Mouse (Mus musculus): ENCODE results near the gene Mmp14.

Gene Mmp14

DNA sequence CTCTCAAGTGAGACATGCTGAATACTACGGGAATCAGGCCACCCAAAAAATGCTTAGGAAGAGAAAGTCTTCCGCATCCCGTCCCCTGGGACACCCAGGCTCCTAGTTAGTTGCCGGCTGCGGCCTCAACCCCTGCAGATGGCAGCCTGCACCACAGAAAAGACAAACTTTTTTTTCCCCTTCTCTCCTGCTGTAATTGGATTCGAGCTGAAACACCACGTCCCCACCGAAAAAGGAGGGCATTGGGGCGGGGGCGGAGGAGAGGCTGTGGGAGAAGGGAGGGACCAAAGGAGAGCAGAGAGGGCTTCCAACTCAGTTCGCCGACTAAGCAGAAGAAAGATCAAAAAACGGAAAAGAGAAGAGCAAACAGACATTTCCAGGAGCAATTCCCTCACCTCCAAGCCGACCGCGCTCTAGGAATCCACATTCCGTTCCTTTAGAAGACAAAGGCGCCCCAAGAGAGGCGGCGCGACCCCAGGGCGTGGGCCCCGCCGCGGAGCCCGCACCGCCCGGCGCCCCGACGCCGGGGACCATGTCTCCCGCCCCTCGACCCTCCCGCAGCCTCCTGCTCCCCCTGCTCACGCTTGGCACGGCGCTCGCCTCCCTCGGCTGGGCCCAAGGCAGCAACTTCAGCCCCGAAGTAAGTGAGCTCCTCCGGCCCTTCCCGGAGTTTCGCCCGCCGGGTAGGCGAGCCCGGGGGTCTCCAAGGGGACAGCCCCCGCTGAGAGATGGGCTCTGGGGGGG, at the start of gene Mmp14:
TSS of gene Mmp14 (plus strand) at position 279 of the 744 bp plus-strand sequence.
- in situ Hi-C loops (cut with MboI, MseI) = no loop called here

GRCm38 (mm10) chr14:54381816-54382215, 49.6 kb upstream of the Mmp14 start:
- in situ Hi-C loops (cut with MboI, MseI) = no loop called here

GRCm38 (mm10) chr14:54382641-54383040, 48.8 kb upstream of the Mmp14 start:
- in situ Hi-C loops (cut with MboI, MseI) = no loop called here

GRCm38 (mm10) chr14:54383355-54383771, 48.0 kb upstream of the Mmp14 start:
- in situ Hi-C loops (cut with MboI, MseI) = no loop called here

- in situ Hi-C loops (cut with MboI, MseI) = no loop called here
Measured at GRCm38 (mm10) chr14:54384396-54384795, 47.0 kb upstream of the Mmp14 start.

DNA sequence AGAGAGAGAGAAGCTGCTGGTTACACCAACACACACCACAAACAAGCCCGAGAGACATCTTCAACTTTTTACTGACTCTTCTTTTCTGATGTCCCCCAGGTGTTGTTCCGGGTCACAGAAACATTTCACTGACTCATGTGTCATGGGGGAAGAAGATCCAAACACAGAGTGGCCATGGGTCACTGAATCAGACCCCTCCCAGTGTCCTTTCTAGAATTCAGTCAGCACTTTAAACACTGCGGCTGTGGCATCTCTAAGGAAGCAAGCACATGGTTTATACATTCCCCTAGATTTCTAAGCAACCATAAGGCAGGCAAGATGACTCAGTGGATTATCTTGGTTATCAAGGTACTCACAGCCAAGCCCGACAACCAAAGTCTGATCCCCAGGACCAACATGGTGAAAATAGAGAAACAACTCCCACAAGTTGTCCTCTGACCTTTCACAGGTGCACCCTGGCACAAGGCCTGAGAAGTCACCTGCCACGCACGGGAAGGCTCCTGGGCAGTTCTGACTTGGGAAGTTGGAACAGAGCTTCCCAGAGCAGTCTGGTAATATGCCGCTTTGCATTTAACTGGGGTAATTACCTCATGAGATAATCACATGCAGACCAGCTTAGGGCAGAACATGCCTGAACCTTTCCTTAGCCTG, 45.3 kb upstream of the Mmp14 start:
- in situ Hi-C loops (cut with MboI, MseI) = no loop called here

DNA sequence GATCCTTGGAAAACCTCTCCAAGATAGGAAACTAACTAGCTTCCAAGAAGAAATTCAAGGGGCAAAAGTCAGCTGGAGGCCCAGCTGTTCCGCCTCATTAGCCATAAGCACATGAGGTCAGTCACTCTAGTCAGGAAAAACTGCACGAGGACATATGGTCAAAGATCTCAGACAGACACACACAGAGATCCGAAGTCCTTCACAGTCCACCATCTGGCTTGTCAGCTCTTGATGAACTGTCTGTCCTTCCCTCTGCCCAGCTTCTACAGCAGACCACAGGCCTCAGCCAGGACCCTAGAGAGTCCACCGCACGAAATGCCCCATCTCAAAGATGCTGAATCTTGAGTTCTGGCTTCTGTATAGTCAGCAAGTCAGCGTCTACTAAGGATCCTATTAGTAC, 43.9 kb upstream of the Mmp14 start:
- in situ Hi-C loops (cut with MboI, MseI) = no loop called here

GRCm38 (mm10) chr14:54390843-54391242, 40.6 kb upstream of the Mmp14 start:
- in situ Hi-C loops (cut with MboI, MseI) = no loop called here

DNA sequence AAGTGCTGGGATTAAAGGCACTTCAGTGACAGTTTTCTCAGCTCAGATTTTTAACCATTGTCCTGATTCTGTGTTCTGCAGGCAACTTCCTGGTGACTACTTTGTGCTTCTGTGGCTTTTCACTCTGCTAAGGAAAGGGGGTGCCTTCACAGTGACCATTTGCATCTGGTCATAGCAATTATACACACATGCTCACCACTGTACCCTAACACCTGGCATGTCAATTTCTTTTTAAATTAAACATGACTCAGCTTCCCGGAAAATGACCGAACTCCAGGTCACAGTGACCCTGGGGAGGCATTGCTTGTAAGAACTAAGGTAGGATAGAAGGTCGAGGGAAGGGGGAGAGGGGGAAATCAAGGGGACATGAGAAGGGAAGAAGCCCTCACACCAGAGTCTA, 37.6 kb upstream of the Mmp14 start:
- in situ Hi-C loops (cut with MboI, MseI) = no loop called here

DNA sequence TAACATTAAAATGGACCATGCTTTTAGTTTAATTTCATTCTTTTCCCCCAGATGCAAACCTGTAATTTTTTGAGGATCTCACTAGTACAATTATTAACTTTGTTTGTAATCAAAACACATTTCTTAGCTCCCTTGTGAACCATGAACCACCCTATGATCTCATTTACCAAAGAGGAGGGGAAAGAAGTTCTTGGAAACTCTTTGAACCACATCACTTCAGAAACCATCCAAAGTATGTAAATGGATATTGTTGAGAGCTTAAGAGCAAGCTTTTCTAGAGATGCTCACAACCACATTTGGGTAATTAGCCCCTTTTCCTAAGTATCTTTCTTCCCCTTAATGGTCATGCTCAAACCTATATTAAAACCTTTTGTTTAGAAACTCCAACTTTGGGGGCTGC, 37.1 kb upstream of the Mmp14 start:
- in situ Hi-C loops (cut with MboI, MseI) = no loop called here

DNA sequence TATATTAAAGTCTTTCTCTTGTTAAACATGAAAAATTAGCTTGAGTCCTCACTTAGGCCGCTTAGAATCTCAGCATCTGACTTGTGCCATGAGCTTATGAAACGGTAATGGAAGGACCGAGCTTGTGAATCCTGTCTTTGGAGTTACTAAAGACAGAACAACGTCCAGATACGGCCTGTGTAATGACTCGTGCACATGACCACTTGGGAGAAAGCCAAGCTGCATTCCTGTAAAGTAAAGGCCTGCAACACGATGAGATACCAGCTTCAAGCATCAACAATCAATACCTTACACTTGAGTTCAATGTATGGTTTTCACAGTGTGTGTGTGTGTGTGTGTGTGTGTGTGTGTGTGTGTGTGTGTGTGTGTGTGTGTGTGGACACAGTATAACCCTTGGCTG, 34.7 kb upstream of the Mmp14 start:
- in situ Hi-C loops (cut with MboI, MseI) = no loop called here

- in situ Hi-C loops (cut with MboI, MseI) = no loop called here
Measured at GRCm38 (mm10) chr14:54397872-54398527, 33.4 kb upstream of the Mmp14 start.

- in situ Hi-C loops (cut with MboI, MseI) = no loop called here
Measured at GRCm38 (mm10) chr14:54398528-54398916, 32.9 kb upstream of the Mmp14 start.

DNA sequence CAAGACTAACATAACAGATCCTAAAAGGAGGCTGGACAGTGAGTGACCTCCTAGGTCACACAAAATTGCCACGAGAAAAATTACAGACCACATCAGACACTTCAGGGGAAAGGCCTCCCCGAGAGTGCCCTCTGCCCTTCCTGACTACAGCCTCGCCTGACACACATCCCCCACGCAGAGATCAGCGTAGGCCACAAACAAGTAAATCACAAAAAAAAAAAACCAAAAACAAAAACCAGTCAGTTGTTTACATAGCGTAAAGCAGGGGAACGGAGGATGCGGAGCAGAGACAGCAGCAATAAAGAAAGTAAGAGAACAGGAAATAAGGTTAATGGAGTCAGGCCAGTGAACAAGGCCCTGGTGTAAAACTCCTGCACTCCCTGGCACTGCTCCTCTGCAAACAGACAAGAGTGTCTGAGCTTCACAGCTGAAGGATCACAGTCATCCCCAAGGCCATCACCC, 32.5 kb upstream of the Mmp14 start:
- in situ Hi-C loops (cut with MboI, MseI) = no loop called here

DNA sequence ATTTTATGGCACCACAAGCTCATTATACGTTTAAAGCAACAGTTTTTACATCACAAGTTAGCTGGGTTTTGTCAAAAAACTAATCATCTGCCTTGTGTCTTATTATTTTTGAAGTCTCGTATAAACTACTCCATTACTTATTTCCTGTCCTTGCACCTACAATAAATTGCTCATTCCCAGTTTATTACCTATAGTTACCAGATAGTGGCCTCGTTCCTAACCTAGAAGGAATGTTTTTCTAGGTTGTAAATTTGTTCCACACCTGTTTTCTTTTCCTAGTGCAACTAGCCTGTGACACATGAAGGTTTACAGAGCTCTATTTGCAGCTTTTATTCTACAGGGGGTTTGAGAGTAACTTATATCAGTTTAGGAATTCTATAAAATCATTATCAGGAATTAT, 29.7 kb upstream of the Mmp14 start:
- in situ Hi-C loops (cut with MboI, MseI) = no loop called here

DNA sequence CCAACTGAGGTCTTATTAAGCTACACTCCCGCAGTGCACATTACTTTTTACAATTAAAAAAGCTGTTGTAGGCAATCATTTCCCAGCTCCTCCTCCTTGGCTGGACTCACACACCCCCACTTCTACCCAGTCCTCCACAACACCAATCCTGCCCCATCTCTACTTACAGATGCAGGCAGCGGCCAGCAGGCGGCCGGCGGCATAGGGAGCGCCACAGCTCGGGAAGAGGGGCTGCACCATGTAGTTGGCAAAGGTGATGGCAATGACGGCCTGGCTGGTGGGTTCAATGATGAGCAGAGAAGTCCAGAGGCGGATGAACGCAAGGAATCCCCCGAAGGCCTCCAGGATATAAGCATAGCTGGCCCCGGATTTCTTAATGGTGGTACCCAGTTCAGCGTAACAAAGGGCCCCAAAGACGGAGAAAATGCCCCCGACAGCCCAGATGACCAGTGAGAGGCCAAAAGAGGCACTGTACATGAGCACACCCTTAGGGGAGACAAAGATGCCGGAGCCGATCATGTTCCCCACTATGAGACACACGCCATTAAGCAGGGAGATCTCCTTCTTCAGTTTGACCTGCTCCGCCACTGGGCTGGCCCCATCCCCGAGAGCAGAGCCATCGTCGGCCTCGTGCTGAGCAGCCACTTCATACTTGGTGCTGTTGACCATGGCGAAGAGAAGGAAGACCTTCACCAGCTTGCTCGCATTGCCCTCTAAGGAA, 22.9 kb upstream of the Mmp14 start:
- in situ Hi-C loops (cut with MboI, MseI) = no loop called here

DNA sequence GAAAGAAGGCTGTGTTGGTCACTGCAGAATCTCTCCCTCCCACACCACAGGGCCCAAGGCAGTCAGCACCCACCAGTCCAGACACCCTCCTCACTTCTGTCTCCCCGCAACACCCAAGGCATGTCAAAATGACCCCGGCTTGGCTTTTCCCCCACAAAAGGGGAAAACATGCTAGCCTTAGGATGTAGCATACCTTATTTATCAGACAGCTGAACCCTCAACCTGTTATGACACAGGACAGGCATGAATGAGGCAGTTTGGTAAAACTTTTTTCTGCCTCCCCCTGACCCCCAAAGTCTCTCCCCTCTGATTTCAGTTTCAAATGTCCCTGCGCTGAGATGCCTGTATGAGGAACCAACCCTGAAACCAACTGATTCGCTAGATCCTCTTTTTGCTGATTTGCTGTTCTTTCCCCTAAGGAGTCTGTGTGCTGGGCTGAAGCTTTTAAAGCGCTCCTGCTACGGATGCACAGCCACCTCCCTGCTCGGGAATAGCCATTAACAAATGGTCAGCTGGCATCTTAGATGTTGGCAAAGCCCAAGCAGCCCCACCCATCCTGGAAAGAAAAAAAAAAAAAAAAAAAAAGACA, 22.3 kb upstream of the Mmp14 start:
- in situ Hi-C loops (cut with MboI, MseI) = no loop called here

GRCm38 (mm10) chr14:54409980-54410810, 21.2 kb upstream of the Mmp14 start:
- in situ Hi-C loops (cut with MboI, MseI) = no loop called here

GRCm38 (mm10) chr14:54412000-54412576, 19.3 kb upstream of the Mmp14 start:
- in situ Hi-C loops (cut with MboI, MseI) = no loop called here

GRCm38 (mm10) chr14:54412629-54413170, 18.7 kb upstream of the Mmp14 start:
- in situ Hi-C loops (cut with MboI, MseI) = no loop called here

Data from T-helper 1 cell (primary cell).